Mouse (Mus musculus): ENCODE measurements around the gene Ints3.

DNA sequence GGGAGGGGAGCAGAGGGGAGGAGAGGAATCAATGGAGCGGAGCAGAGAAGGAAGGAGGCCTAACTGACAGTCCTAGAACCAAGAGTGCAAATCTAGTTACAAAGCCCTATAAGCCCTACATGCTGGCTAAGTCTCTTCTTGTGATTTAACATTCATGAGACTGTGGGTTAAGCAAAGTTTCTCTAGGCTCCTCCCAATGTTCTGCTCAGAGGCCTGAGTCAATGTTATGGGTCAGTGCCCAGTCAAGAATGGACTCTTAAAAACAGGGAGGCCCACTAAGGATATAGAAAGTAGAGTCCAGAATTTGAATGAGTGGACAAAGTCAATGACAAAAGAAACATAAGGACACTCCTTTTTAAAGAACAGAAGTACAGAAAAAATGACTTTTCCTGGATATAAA lies 5.8 kb downstream of the Ints3 start:
- no peak for TF ChIP-seq GATA1 (IDR thresholded peaks at IDR 0.05; ENCODE audit: borderline replicate concordance, low read length)
- TF ChIP-seq FLI1 (IDR thresholded peaks at IDR 0.05; ENCODE audit: low read length) = no peak
